Comparison of ENCODE assay signal across 8 mouse cellular contexts in genomic region chr14:100211036-100211825, GRCm38 (mm10).
DNase-seq lines count a peak whose midpoint lies in the region; ATAC-seq and TF ChIP-seq lines count a peak whose summit lies in the region.

No protein-coding gene starts in this region.

- no peak for TF ChIP-seq POLR2A in thymus, adult 2 months (IDR thresholded peaks at IDR 0.05; ENCODE audit: control insufficient read depth, extremely low read depth, insufficient read depth, low read length, poor library complexity)
- no peak for TF ChIP-seq POLR2A in cerebellum, adult 2 months (IDR thresholded peaks at IDR 0.05; ENCODE audit: borderline replicate concordance, insufficient read depth, low read length)

- ATAC-seq in limb, embryonic 15.5 days (ENCODE audit: insufficient number of reproducible peaks, low FRiP score, low TSS enrichment, low read depth) = no peak
- ATAC-seq in intestine, postnatal 0 days = no peak

- no peaks in the 10 kb centered on the region for H3K27me3 ChIP-seq in thymus, adult 2 months (ENCODE audit: control insufficient read depth, insufficient read depth, low read length)
- no peaks in the 10 kb centered on the region for H3K27me3 ChIP-seq in cerebellum, adult 2 months (ENCODE audit: control insufficient read depth, insufficient read depth, low read length)
- H3K27me3 ChIP-seq in limb, embryonic 15.5 days = no peaks in the 10 kb centered on the region
- no peaks in the 10 kb centered on the region for H3K27me3 ChIP-seq in intestine, postnatal 0 days (replicated peaks; ENCODE audit: control insufficient read depth, insufficient read depth, low read length)

- H3K27ac ChIP-seq in thymus, adult 2 months (ENCODE audit: control insufficient read depth, insufficient read depth, low read length) = no peak overlapping the region
- H3K27ac ChIP-seq in cerebellum, adult 2 months (ENCODE audit: insufficient read depth, low read length) = peak overlapping the region; percentile 66; the same call in 1 of the 2 replicates
- H3K27ac ChIP-seq in limb, embryonic 15.5 days = peak overlapping the region; percentile 34
- no peak overlapping the region for H3K27ac ChIP-seq in intestine, postnatal 0 days (ENCODE audit: low read depth, low read length)

- no peak overlapping the region for H3K9ac ChIP-seq in limb, embryonic 15.5 days
- no peak overlapping the region for H3K9ac ChIP-seq in intestine, postnatal 0 days (ENCODE audit: low read depth, low read length)

- H3K36me3 ChIP-seq in thymus, adult 2 months (ENCODE audit: control insufficient read depth, insufficient read depth, low read length) = no peaks in the 10 kb centered on the region
- no peaks in the 10 kb centered on the region for H3K36me3 ChIP-seq in limb, embryonic 15.5 days
- no peaks in the 10 kb centered on the region for H3K36me3 ChIP-seq in intestine, postnatal 0 days (ENCODE audit: control insufficient read depth, insufficient read depth)

- H3K4me1 ChIP-seq in thymus, adult 2 months (replicated peaks; ENCODE audit: control insufficient read depth, insufficient read depth, low read length) = no peaks in the 10 kb centered on the region
- peaks cover 7% of the 10 kb centered on the region for H3K4me1 ChIP-seq in cerebellum, adult 2 months (ENCODE audit: control insufficient read depth, insufficient read depth, low read length)
- peaks cover 10% of the 10 kb centered on the region for H3K4me1 ChIP-seq in limb, embryonic 15.5 days
- H3K4me1 ChIP-seq in intestine, postnatal 0 days (replicated peaks; ENCODE audit: control insufficient read depth, insufficient read depth, low read length) = no peaks in the 10 kb centered on the region

- no peak overlapping the region for H3K4me3 ChIP-seq in thymus, adult 2 months (ENCODE audit: control insufficient read depth, insufficient read depth, low read length)
- peak overlapping the region; percentile 43 for H3K4me3 ChIP-seq in cerebellum, adult 2 months (replicated peaks; ENCODE audit: insufficient read depth, low read depth, low read length)
- H3K4me3 ChIP-seq in limb, embryonic 15.5 days = no peak overlapping the region
- H3K4me3 ChIP-seq in intestine, postnatal 0 days (ENCODE audit: low read depth, low read length) = no peak overlapping the region

- H3K4me2 ChIP-seq in limb, embryonic 15.5 days = 0 out of 2 replicates have a peak overlapping the region, but pooled peaks have one; percentile 5
- no peak overlapping the region for H3K4me2 ChIP-seq in intestine, postnatal 0 days (replicated peaks; ENCODE audit: low read depth)

- TF ChIP-seq CTCF in thymus, adult 2 months (IDR thresholded peaks at IDR 0.05; ENCODE audit: borderline replicate concordance, control insufficient read depth, extremely low read depth, insufficient read depth, low read length, poor library complexity) = no peak
- TF ChIP-seq CTCF in cerebellum, adult 2 months (IDR thresholded peaks at IDR 0.05; ENCODE audit: borderline replicate concordance, insufficient read depth, low read depth, low read length) = no peak
- TF ChIP-seq CTCF in intestine, postnatal 0 days (IDR thresholded peaks at IDR 0.05; ENCODE audit: low read depth) = no peak

- peak; percentile 1 to 3 for DNase-seq in thymus, postnatal 36 days
- no peak for DNase-seq in thymus, adult 2 months
- peak; percentile 78 to 88 for DNase-seq in cerebellum, adult 2 months
- peak; percentile 76 for DNase-seq in gastrocnemius, postnatal 25 days
- DNase-seq in kidney, adult 9 months = peak; percentile 69
- DNase-seq in right cerebral cortex, postnatal 14 days = peak; percentile 51

- H3K9me3 ChIP-seq in limb, embryonic 15.5 days = no peaks in the 10 kb centered on the region
- H3K9me3 ChIP-seq in intestine, postnatal 0 days (ENCODE audit: control insufficient read depth) = no peaks in the 10 kb centered on the region

- WGBS in thymus, adult 2 months = 30% methylated on average over 11 of the region's 11 CpGs
- WGBS in cerebellum, adult 2 months = 18% methylated on average over 11 of the region's 11 CpGs
- 48% methylated on average over 11 of the region's 11 CpGs for WGBS in limb, embryonic 15.5 days
- 73% methylated on average over 11 of the region's 11 CpGs for WGBS in intestine, postnatal 0 days

Comparison
In these comparisons a context has a peak if more than half of its experiments do, and no peak if none do; other contexts are left out.
1. H3K27ac ChIP-seq: peak in cerebellum, adult 2 months (single experiment) and limb, embryonic 15.5 days (single experiment); none in thymus, adult 2 months (single experiment) and intestine, postnatal 0 days (single experiment).